Mouse (Mus musculus): ENCODE measurements around the gene Tnfrsf14.

- TF ChIP-seq CTCF (IDR thresholded peaks at IDR 0.05; ENCODE audit: low read depth, low read length), result no peak
- TF ChIP-seq GATA1 (IDR thresholded peaks at IDR 0.05; ENCODE audit: borderline replicate concordance, low read length), result no peak
- no peak for TF ChIP-seq POLR2AphosphoS5 (IDR thresholded peaks at IDR 0.05; ENCODE audit: insufficient replicate concordance, low read depth, low read length)
Measured at GRCm38 (mm10) chr4:154962683-154963082, 34.3 kb upstream of the Tnfrsf14 start.
